ENCODE assay signal across 8 mouse cellular contexts in genomic region chr2:59882742-59883281, GRCm38 (mm10). TPM values are rescaled to one million over a fixed set of nuclear protein-coding genes. Genes with fewer than 3 reads are reported as not detected.
DNase-seq lines count a peak whose midpoint lies in the region; ATAC-seq and TF ChIP-seq lines count a peak whose summit lies in the region.

No protein-coding gene starts in this region.

- no peak for DNase-seq in heart, postnatal 36 days
- DNase-seq in MEL-GATA-1-ER (ENCODE audit: extremely low read depth, low read depth): peak; percentile 38
- DNase-seq in forebrain, postnatal 0 days: no peak
- no peak for DNase-seq in Muller cell, postnatal 12 days (ENCODE audit: inconsistent ontology term)
- no peak for DNase-seq in retina, embryonic 14.5 days (ENCODE audit: low spot score)
- DNase-seq in ovary, postnatal 14 days (ENCODE audit: low spot score): no peak

- peak overlapping the region; percentile 75 for H3K4me3 ChIP-seq in heart, embryonic 12.5 days
- peak overlapping the region; percentile 81 for H3K4me3 ChIP-seq in forebrain, postnatal 0 days (ENCODE audit: low read depth, low read length)
- H3K4me3 ChIP-seq in liver, embryonic 15.5 days (replicated peaks): peak overlapping the region; percentile 84

- WGBS in heart, embryonic 12.5 days: 63% methylated on average over 8 of the region's 8 CpGs
- WGBS in forebrain, postnatal 0 days: 72% methylated on average over 8 of the region's 8 CpGs
- WGBS in liver, embryonic 15.5 days (ENCODE audit: insufficient replicate concordance): 29% methylated on average over 8 of the region's 8 CpGs

- intact Hi-C loops in heart, postnatal 36 days (cut with DNase I): no loop called here

- TF ChIP-seq CTCF in forebrain, postnatal 0 days (IDR thresholded peaks at IDR 0.05; ENCODE audit: low read depth): no peak

- H3K36me3 ChIP-seq in heart, embryonic 12.5 days: peaks cover 11% of the 10 kb centered on the region
- H3K36me3 ChIP-seq in forebrain, postnatal 0 days (ENCODE audit: insufficient read depth): no peaks in the 10 kb centered on the region
- H3K36me3 ChIP-seq in liver, embryonic 15.5 days (replicated peaks): no peaks in the 10 kb centered on the region

- H3K9me3 ChIP-seq in heart, embryonic 12.5 days (replicated peaks): peaks cover 16% of the 10 kb centered on the region; the same call in 1 of the 2 replicates
- no peaks in the 10 kb centered on the region for H3K9me3 ChIP-seq in forebrain, postnatal 0 days (ENCODE audit: low read length)
- H3K9me3 ChIP-seq in liver, embryonic 15.5 days (replicated peaks): no peaks in the 10 kb centered on the region

- peaks cover 11% of the 10 kb centered on the region; the same call in 1 of the 2 replicates for H3K4me1 ChIP-seq in heart, embryonic 12.5 days (replicated peaks)
- H3K4me1 ChIP-seq in forebrain, postnatal 0 days (ENCODE audit: insufficient read depth): 0 out of 2 replicates have a peak, but pooled peaks cover 4% of the 10 kb centered on the region
- H3K4me1 ChIP-seq in liver, embryonic 15.5 days (replicated peaks): peaks cover 24% of the 10 kb centered on the region

- no peak for ATAC-seq in heart, embryonic 12.5 days (ENCODE audit: insufficient number of reproducible peaks, low FRiP score)
- peak; percentile 10; the same call in 1 of the 2 replicates for ATAC-seq in forebrain, postnatal 0 days
- peak; percentile 66 for ATAC-seq in liver, embryonic 15.5 days (ENCODE audit: insufficient read depth)

- no peaks in the 10 kb centered on the region for H3K27me3 ChIP-seq in heart, embryonic 12.5 days (replicated peaks)
- no peaks in the 10 kb centered on the region for H3K27me3 ChIP-seq in forebrain, postnatal 0 days (ENCODE audit: insufficient read depth, low read length)
- H3K27me3 ChIP-seq in liver, embryonic 15.5 days: no peaks in the 10 kb centered on the region

- H3K9ac ChIP-seq in heart, embryonic 12.5 days: no peak overlapping the region
- no peak overlapping the region; the same call in 1 of the 2 replicates for H3K9ac ChIP-seq in forebrain, postnatal 0 days
- peak overlapping the region; percentile 7; the same call in 1 of the 2 replicates for H3K9ac ChIP-seq in liver, embryonic 15.5 days

- peak overlapping the region; percentile 80; the same call in 1 of the 2 replicates for H3K27ac ChIP-seq in heart, embryonic 12.5 days (ENCODE audit: poor library complexity, severe bottlenecking)
- no peak overlapping the region for H3K27ac ChIP-seq in forebrain, postnatal 0 days (ENCODE audit: low read depth, low read length)
- H3K27ac ChIP-seq in liver, embryonic 15.5 days (replicated peaks): peak overlapping the region; percentile 62

- peak overlapping the region; percentile 64 for H3K4me2 ChIP-seq in heart, embryonic 12.5 days
- H3K4me2 ChIP-seq in forebrain, postnatal 0 days (ENCODE audit: low read depth): peak overlapping the region; percentile 95
- peak overlapping the region; percentile 98 for H3K4me2 ChIP-seq in liver, embryonic 15.5 days

RNA-seq across cellular contexts. Expression of gene Wdsub1, which starts 0.4 kb away (rescaled TPM):
- 46.7 and 47.8 TPM in 2 replicates for polyA plus RNA-seq in heart, embryonic 12.5 days (2016; fragmentation: Nextera tagmentation; extraction: Ambion mirVana)
- 10 to 100 TPM; 22.6 to 26.1 TPM for total RNA-seq in heart, postnatal 36 days (2021)
- 18.2 and 21.9 TPM in 2 replicates for total RNA-seq in forebrain, postnatal 0 days (2014; rRNA removed)
- 8.8 and 14.7 TPM in 2 replicates for polyA plus RNA-seq in forebrain, postnatal 0 days (2015; fragmentation: Nextera tagmentation; extraction: Ambion mirVana)
- 7.1 and 8.4 TPM in 2 replicates for polyA plus RNA-seq in liver, embryonic 15.5 days (2015; fragmentation: Nextera tagmentation; extraction: Ambion mirVana)
